Mouse (Mus musculus) spleen, embryonic (tissue): ENCODE results near the gene Olfr1275.

Experiments used
- CTCF ChIA-PET: fragments of 350-600 bp; sonication (Branson Sonifier 250); formaldehyde crosslinking; loops from one replicate; lab custom pipeline; 2022; lab: Charles Lee

Olfr1275 gene

GRCm38 (mm10) chr2:111235186-111235585, at the start of gene Olfr1275:
Gene Olfr1275 (minus strand): TSS chr2:111235286.
- CTCF ChIA-PET: no interaction called here

GRCm38 (mm10) chr2:111274006-111274405, 38.9 kb upstream of the Olfr1275 start, which contains the start of gene Olfr1277:
Gene Olfr1277 (minus strand): TSS chr2:111274106.
- CTCF ChIA-PET: no interaction called here

DNA sequence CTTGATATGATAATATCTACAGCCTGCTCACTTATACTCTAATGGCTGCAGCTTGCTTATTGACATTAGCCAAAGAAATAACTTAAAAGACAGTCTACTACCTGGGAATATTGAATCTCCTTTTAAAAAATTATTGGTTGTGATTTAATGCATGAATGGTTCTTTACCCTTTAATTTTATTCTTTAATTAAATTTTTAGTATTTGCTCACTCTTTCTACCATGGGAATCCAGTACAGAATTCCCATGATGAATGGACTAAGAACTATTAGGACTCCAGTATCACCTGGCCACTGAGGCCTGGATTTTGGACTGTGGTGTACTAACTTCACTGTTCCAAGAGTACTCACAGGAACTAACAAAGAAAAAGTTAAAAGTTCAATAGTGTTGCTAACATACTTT, 19.1 kb upstream of the Olfr1275 start, which contains the start of gene Olfr1276:
Gene Olfr1276, plus strand, starts transcription at position 301 of the 400 bp plus-strand sequence.
- CTCF ChIA-PET: no interaction called here

- CTCF ChIA-PET: no interaction called here
These were observed 5.6 kb downstream of the Olfr1275 start, which contains the start of gene 4930430A15Rik for GRCm38 (mm10) chr2:111229502-111229901. Gene 4930430A15Rik (minus strand): TSS chr2:111229602.

DNA sequence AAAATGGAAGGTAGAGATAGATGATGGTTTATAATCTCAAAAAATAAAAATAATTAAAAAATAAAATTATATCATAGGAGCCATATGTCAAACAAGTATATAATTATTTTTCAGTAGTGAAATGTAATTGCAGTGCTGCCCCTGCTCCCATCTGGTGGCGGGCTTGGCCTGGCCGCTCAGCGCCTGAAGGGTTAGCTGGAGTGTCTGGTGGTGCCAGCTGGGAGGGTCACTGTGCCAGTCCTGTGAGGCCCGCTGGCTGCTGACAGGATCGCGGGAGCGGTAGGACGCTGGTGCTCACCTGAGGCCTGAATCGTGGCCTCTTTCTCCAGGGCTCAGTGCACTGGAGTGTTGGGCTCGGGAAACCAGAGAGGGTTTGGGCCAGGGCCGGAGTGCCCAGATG, 53.0 kb downstream of the Olfr1275 start:
- CTCF ChIA-PET: no interaction called here
